In genomic region chr6:108783184-108783881, GRCm38 (mm10) we compare ENCODE assay signal across 8 mouse cellular contexts. TPM values are rescaled to one million over a fixed set of nuclear protein-coding genes. Genes with fewer than 3 reads are reported as not detected.
DNase-seq lines count a peak whose midpoint lies in the region; ATAC-seq and TF ChIP-seq lines count a peak whose summit lies in the region.

No protein-coding gene starts in this region.

- no peaks in the 10 kb centered on the region for H3K27me3 ChIP-seq in embryonic facial prominence, embryonic 11.5 days (ENCODE audit: control insufficient read depth, insufficient read depth, low read length)
- H3K27me3 ChIP-seq in heart, embryonic 12.5 days (replicated peaks) = no peaks in the 10 kb centered on the region
- H3K27me3 ChIP-seq in kidney, embryonic 15.5 days = no peaks in the 10 kb centered on the region
- H3K27me3 ChIP-seq in liver, embryonic 13.5 days = no peaks in the 10 kb centered on the region
- no peaks in the 10 kb centered on the region for H3K27me3 ChIP-seq in myocyte (ENCODE audit: control insufficient read depth, insufficient read depth, insufficient read length)

- H3K4me2 ChIP-seq in embryonic facial prominence, embryonic 11.5 days (ENCODE audit: low read depth, low read length) = peak overlapping the region; percentile 78
- peak overlapping the region; percentile 86 for H3K4me2 ChIP-seq in heart, embryonic 12.5 days
- peak overlapping the region; percentile 81 for H3K4me2 ChIP-seq in kidney, embryonic 15.5 days
- H3K4me2 ChIP-seq in liver, embryonic 13.5 days = peak overlapping the region; percentile 81
- H3K4me2 ChIP-seq in myocyte (ENCODE audit: low read depth) = peak overlapping the region; percentile 86

- peak overlapping the region; percentile 100 for H3K4me3 ChIP-seq in embryonic facial prominence, embryonic 11.5 days (ENCODE audit: low read depth, low read length)
- peak overlapping the region; percentile 99 for H3K4me3 ChIP-seq in heart, embryonic 12.5 days
- peak overlapping the region; percentile 100 for H3K4me3 ChIP-seq in kidney, embryonic 15.5 days (replicated peaks)
- H3K4me3 ChIP-seq in liver, embryonic 13.5 days (replicated peaks) = peak overlapping the region; percentile 99
- peak overlapping the region; percentile 81 for H3K4me3 ChIP-seq in myocyte

- no peaks in the 10 kb centered on the region for H3K4me1 ChIP-seq in embryonic facial prominence, embryonic 11.5 days (ENCODE audit: control insufficient read depth, insufficient read depth, low read length)
- peaks cover 16% of the 10 kb centered on the region for H3K4me1 ChIP-seq in heart, embryonic 12.5 days (replicated peaks)
- H3K4me1 ChIP-seq in kidney, embryonic 15.5 days = peaks cover 21% of the 10 kb centered on the region
- H3K4me1 ChIP-seq in liver, embryonic 13.5 days (replicated peaks) = peaks cover 33% of the 10 kb centered on the region

- peak; percentile 73 for ATAC-seq in embryonic facial prominence, embryonic 11.5 days (replicated peaks; ENCODE audit: insufficient number of reproducible peaks, low FRiP score, low TSS enrichment, low read depth)
- peak; percentile 49 for ATAC-seq in heart, embryonic 12.5 days (ENCODE audit: insufficient number of reproducible peaks, low FRiP score)
- peak; percentile 79 for ATAC-seq in kidney, embryonic 15.5 days (replicated peaks; ENCODE audit: low FRiP score)
- peak; percentile 41; the same call in 1 of the 2 replicates for ATAC-seq in liver, embryonic 13.5 days (ENCODE audit: low read depth)

- no peaks in the 10 kb centered on the region for H3K9me3 ChIP-seq in embryonic facial prominence, embryonic 11.5 days (replicated peaks; ENCODE audit: control insufficient read depth, low read length)
- no peaks in the 10 kb centered on the region for H3K9me3 ChIP-seq in heart, embryonic 12.5 days (replicated peaks)
- H3K9me3 ChIP-seq in kidney, embryonic 15.5 days (replicated peaks) = no peaks in the 10 kb centered on the region
- no peaks in the 10 kb centered on the region for H3K9me3 ChIP-seq in liver, embryonic 13.5 days (replicated peaks)

- TF ChIP-seq POLR2A in myocyte (IDR thresholded peaks at IDR 0.05; ENCODE audit: insufficient read length, low read depth) = no peak

- peak overlapping the region; percentile 78; the same call in 1 of the 2 replicates for H3K27ac ChIP-seq in embryonic facial prominence, embryonic 11.5 days (replicated peaks; ENCODE audit: low read depth, low read length)
- H3K27ac ChIP-seq in heart, embryonic 12.5 days (ENCODE audit: poor library complexity, severe bottlenecking) = peak overlapping the region; percentile 83
- peak overlapping the region; percentile 87 for H3K27ac ChIP-seq in kidney, embryonic 15.5 days
- peak overlapping the region; percentile 80 for H3K27ac ChIP-seq in liver, embryonic 13.5 days

- DNase-seq in B cell, adult 2 months = peak; percentile 40 to 46
- DNase-seq in MN1 (ENCODE audit: low spot score) = peak; percentile 73
- peak; percentile 51 for DNase-seq in embryonic facial prominence, embryonic 11.5 days (ENCODE audit: low spot score)
- DNase-seq in liver, embryonic 13.5 days = peak; percentile 12
- DNase-seq in urinary bladder, postnatal 25 days (ENCODE audit: low spot score) = peak; percentile 37

- no peaks in the 10 kb centered on the region for H3K36me3 ChIP-seq in embryonic facial prominence, embryonic 11.5 days (replicated peaks; ENCODE audit: control insufficient read depth, insufficient read depth, low read depth, low read length)
- H3K36me3 ChIP-seq in heart, embryonic 12.5 days = no peaks in the 10 kb centered on the region
- H3K36me3 ChIP-seq in kidney, embryonic 15.5 days = no peaks in the 10 kb centered on the region
- H3K36me3 ChIP-seq in liver, embryonic 13.5 days = no peaks in the 10 kb centered on the region
- H3K36me3 ChIP-seq in myocyte (ENCODE audit: control insufficient read depth, insufficient read depth) = no peaks in the 10 kb centered on the region

- peak overlapping the region; percentile 56 for H3ac ChIP-seq in myocyte (ENCODE audit: control insufficient read depth, insufficient read length)

- WGBS in embryonic facial prominence, embryonic 11.5 days = under 1% methylated on average over 57 of the region's 57 CpGs
- under 1% methylated on average over 57 of the region's 57 CpGs for WGBS in heart, embryonic 12.5 days
- WGBS in kidney, embryonic 15.5 days = under 1% methylated on average over 57 of the region's 57 CpGs
- under 1% methylated on average over 57 of the region's 57 CpGs for WGBS in liver, embryonic 13.5 days (ENCODE audit: insufficient replicate concordance)

- H3K79me2 ChIP-seq in myocyte (ENCODE audit: control insufficient read depth, insufficient read depth) = peaks cover 54% of the 10 kb centered on the region

- peak overlapping the region; percentile 94 for H3K9ac ChIP-seq in embryonic facial prominence, embryonic 11.5 days (replicated peaks; ENCODE audit: low read length)
- peak overlapping the region; percentile 99 for H3K9ac ChIP-seq in heart, embryonic 12.5 days
- peak overlapping the region; percentile 99 for H3K9ac ChIP-seq in kidney, embryonic 15.5 days
- peak overlapping the region; percentile 97 for H3K9ac ChIP-seq in liver, embryonic 13.5 days

TF ChIP-seq in myocyte, 11 proteins besides CTCF, POLR2A, EP300 and RAD21:
- TF ChIP-seq SRF (IDR thresholded peaks at IDR 0.05; ENCODE audit: control insufficient read depth, insufficient read length, low read depth) (no peak), MAX (IDR thresholded peaks at IDR 0.05; ENCODE audit: low read depth) (no peak), TCF3 (IDR thresholded peaks at IDR 0.05; ENCODE audit: insufficient read length, low read depth) (no peak), TCF12 (IDR thresholded peaks at IDR 0.05; ENCODE audit: insufficient read depth, poor library complexity, severe bottlenecking) (no peak), REST (IDR thresholded peaks at IDR 0.05; ENCODE audit: insufficient read depth, insufficient read length) (no peak)

RNA-seq across cellular contexts. Expression of gene Arl8b, which starts 0.4 kb away (rescaled TPM):
- polyA plus RNA-seq in embryonic facial prominence, embryonic 11.5 days (2014; fragmentation: Nextera tagmentation; extraction: Ambion mirVana) = 83.6 and 92.1 TPM in 2 replicates
- polyA plus RNA-seq in heart, embryonic 12.5 days (2016; fragmentation: Nextera tagmentation; extraction: Ambion mirVana) = 71.6 and 72.6 TPM in 2 replicates
- polyA plus RNA-seq in kidney, embryonic 15.5 days (2015; fragmentation: Nextera tagmentation; extraction: Ambion mirVana) = 78.9 and 79.7 TPM in 2 replicates
- 38.0 and 57.2 TPM in 2 replicates for polyA plus RNA-seq in liver, embryonic 13.5 days (2015; fragmentation: Nextera tagmentation; extraction: Ambion mirVana)
- polyA plus RNA-seq in myocyte (2012; fragmentation: generic; extraction: Trizol) = 41.2 TPM

RNA-seq across cellular contexts. Expression of gene Edem1, which starts 45.1 kb away (rescaled TPM):
- 27.1 and 28.1 TPM in 2 replicates for polyA plus RNA-seq in embryonic facial prominence, embryonic 11.5 days (2014; fragmentation: Nextera tagmentation; extraction: Ambion mirVana)
- polyA plus RNA-seq in heart, embryonic 12.5 days (2016; fragmentation: Nextera tagmentation; extraction: Ambion mirVana) = 15.4 and 15.6 TPM in 2 replicates
- 25.1 TPM in 2 replicates for polyA plus RNA-seq in kidney, embryonic 15.5 days (2015; fragmentation: Nextera tagmentation; extraction: Ambion mirVana)
- 13.5 and 20.8 TPM in 2 replicates for polyA plus RNA-seq in liver, embryonic 13.5 days (2015; fragmentation: Nextera tagmentation; extraction: Ambion mirVana)
- 15.4 TPM for polyA plus RNA-seq in myocyte (2012; fragmentation: generic; extraction: Trizol)

Comparison
In these comparisons a context has a peak if more than half of its experiments do, and no peak if none do; other contexts are left out.
1. Peak in every context shown above with its lines: DNase-seq, ATAC-seq, H3K4me3 ChIP-seq and H3K27ac ChIP-seq.
2. DNase-seq: peak in every context shown above with its lines; median percentile 73 in MN1; 51 in embryonic facial prominence, embryonic 11.5 days; 43 in B cell, adult 2 months; 37 in urinary bladder, postnatal 25 days; 12 in liver, embryonic 13.5 days.